Mouse (Mus musculus) thymus, postnatal 10 days (tissue): ENCODE data around the gene Supt7l.
"Not testable (repeated sequence)": the region's sequence is repeated elsewhere in the genome, so short reads cannot be mapped to it uniquely, and the experiment has no call there.

ENCODE experiments used
- DNase-seq, 2 experiments: peaks; one replicate each; pipeline ENCODE4 v3.0.0; 2021; ENCODE audit warnings: low spot score in 2 of 2

Supt7l gene

GRCm38 (mm10) chr5:31527707-31528106 lies at the start of gene Supt7l:
TSS of gene Supt7l (minus strand) at chr5:31527807.
- not testable (repeated sequence) for DNase-seq

- no peak for DNase-seq
Measured at GRCm38 (mm10) chr5:31576539-31576975, 49.0 kb upstream of the Supt7l start.

GRCm38 (mm10) chr5:31573722-31574121 lies 46.1 kb upstream of the Supt7l start:
- DNase-seq: no peak

- DNase-seq: no peak
Measured at GRCm38 (mm10) chr5:31571023-31571608, 43.5 kb upstream of the Supt7l start.

- DNase-seq: no peak
Measured at GRCm38 (mm10) chr5:31567951-31568657, 40.5 kb upstream of the Supt7l start.

- DNase-seq: no peak
Measured at GRCm38 (mm10) chr5:31566457-31566856, 38.9 kb upstream of the Supt7l start.

GRCm38 (mm10) chr5:31566026-31566425 lies 38.4 kb upstream of the Supt7l start:
- no peak for DNase-seq

GRCm38 (mm10) chr5:31564976-31565375 lies 37.4 kb upstream of the Supt7l start:
- DNase-seq: no peak

GRCm38 (mm10) chr5:31563905-31564304 lies 36.3 kb upstream of the Supt7l start:
- DNase-seq: no peak

- peak in 1 of 2 experiments; percentile 65 for DNase-seq
Measured at GRCm38 (mm10) chr5:31563496-31563895, 35.9 kb upstream of the Supt7l start.

- no peak for DNase-seq
Measured at GRCm38 (mm10) chr5:31562036-31562666, 34.5 kb upstream of the Supt7l start.

- DNase-seq: no peak
Measured at GRCm38 (mm10) chr5:31560352-31560751, 32.7 kb upstream of the Supt7l start.

GRCm38 (mm10) chr5:31559401-31559800 lies 31.8 kb upstream of the Supt7l start:
- DNase-seq: no peak

GRCm38 (mm10) chr5:31535228-31535627 lies 7.6 kb upstream of the Supt7l start:
- no peak for DNase-seq

GRCm38 (mm10) chr5:31528560-31528959 lies 953 bp upstream of the Supt7l start:
- no peak for DNase-seq

- DNase-seq: no peak
Measured at GRCm38 (mm10) chr5:31527117-31527680, 408 bp downstream of the Supt7l start.

GRCm38 (mm10) chr5:31526354-31527116 lies 1.1 kb downstream of the Supt7l start, which contains the start of gene Slc4a1ap:
TSS of gene Slc4a1ap (plus strand) at chr5:31526995.
- DNase-seq: peak; percentile 63 to 78

- DNase-seq: no peak
Measured at GRCm38 (mm10) chr5:31520556-31520955, 7.1 kb downstream of the Supt7l start.

- DNase-seq: no peak
Measured at GRCm38 (mm10) chr5:31512481-31512880, 15.1 kb downstream of the Supt7l start.

GRCm38 (mm10) chr5:31504843-31505242 lies 22.8 kb downstream of the Supt7l start:
- no peak for DNase-seq

- peak; percentile 80 to 84 for DNase-seq
Measured at GRCm38 (mm10) chr5:31494513-31495297, 32.9 kb downstream of the Supt7l start, which contains the start of gene Gpn1. TSS of gene Gpn1 (plus strand) at chr5:31494741.
